Mouse (Mus musculus) brain, embryonic 14.5 days (tissue): ENCODE data around the gene Arl10. TPM values are rescaled to one million over a fixed set of nuclear protein-coding genes. Genes with fewer than 3 reads are reported as not detected.

Source experiments
- DNase-seq: peaks from one replicate; pipeline ENCODE4 v3.0.0-alpha.2; 2011; ENCODE audit warnings: low read depth
- CTCF ChIP-seq: fragments of 200-500 bp; IDR thresholded peaks from 2 replicates; pipeline ENCODE4 v1.5.1; 2012; ENCODE audit warnings: inconsistent platforms, mild to moderate bottlenecking, moderate library complexity, borderline replicate concordance; ENCODE audit not compliant: insufficient read depth, insufficient read length; ENCODE audit errors: extremely low read depth
- POLR2A ChIP-seq: fragments of 200-500 bp; IDR thresholded peaks from 2 replicates; pipeline ENCODE4 v1.6.1; 2012; ENCODE audit warnings: mild to moderate bottlenecking, inconsistent platforms, borderline replicate concordance; ENCODE audit not compliant: poor library complexity, insufficient read depth, insufficient read length, severe bottlenecking; ENCODE audit errors: extremely low read depth
- polyA plus RNA-seq: library from polyadenylated mRNA; depleted of rRNA; stranded (reverse); fragments of >200 nt; gene quantifications from 2 replicates; pipeline ENCODE4 v1.2.3, GENCODE M21; 2012; rRNA removed

The Arl10 gene
- polyA plus RNA-seq, 1 experiment = 95.5 TPM

DNA sequence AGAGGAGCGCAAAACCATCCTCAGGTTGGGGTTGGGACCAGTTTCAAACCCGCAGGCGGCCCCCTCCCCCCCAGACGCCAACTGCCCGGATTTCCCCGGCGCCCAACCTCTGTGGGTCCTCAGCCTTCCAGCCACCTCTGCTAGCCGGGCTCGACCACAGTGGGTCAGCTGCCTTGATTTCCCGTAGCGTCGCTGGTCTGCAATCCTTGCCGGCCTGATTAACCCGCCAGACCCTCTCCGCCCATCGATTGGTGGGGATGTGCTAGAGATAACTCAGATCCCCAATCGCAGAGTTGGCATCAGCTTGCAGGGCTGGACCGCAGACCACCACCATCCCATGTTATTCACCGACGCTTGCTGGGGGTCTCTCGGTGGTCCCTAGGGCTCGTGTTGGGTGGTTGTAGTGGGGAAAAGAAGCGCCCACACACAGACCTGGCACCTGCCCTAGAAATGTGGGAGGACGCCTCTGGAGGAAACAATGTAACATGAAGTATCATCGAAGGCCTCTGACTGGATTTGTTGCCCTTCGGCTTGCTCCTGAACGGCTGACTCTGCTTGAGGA lies 47.2 kb downstream of the Arl10 start:
- DNase-seq = peak; percentile 24
- TF ChIP-seq POLR2A = no peak
- TF ChIP-seq CTCF = no peak

DNA sequence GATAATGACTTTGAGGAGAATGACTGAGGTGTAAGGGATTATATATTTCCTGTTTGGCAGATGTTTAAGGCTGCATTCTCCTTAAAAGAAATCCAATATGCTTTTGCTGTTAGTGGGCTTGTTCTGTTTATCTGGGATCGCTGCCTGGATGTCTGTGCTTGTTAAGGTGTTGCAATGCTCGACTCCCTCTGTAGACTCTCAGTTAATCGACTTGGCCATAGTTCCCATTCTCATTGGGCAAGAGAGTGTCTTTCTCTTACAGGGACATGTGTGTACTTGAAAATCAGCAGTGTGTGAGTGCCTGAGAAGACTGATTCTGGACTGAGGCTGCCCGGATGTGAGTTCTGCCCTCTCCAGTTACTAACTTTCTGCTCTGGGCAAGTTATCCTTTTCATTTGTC lies 54.3 kb downstream of the Arl10 start:
- no peak for TF ChIP-seq CTCF
- TF ChIP-seq POLR2A = no peak
- no peak for DNase-seq

Other genes starting within 250 kb of the Arl10 start
- 43.3 and 69.2 TPM in 2 replicates for gene Cplx2, start 203.7 kb upstream of the Arl10 start, polyA plus RNA-seq
- 42.2 and 47.8 TPM in 2 replicates for gene Thoc3, start 106.2 kb upstream of the Arl10 start, polyA plus RNA-seq
- gene Simc1, start 71.2 kb upstream of the Arl10 start, polyA plus RNA-seq = 30.3 and 36.3 TPM in 2 replicates
- 172 and 184 TPM in 2 replicates for gene 4833439L19Rik, start 9.6 kb upstream of the Arl10 start, polyA plus RNA-seq
- 29.8 and 30.8 TPM in 2 replicates for gene Nop16, start 15.1 kb downstream of the Arl10 start, polyA plus RNA-seq
- gene Higd2a, start 15.2 kb downstream of the Arl10 start, polyA plus RNA-seq = 140 and 169 TPM in 2 replicates
- 76.1 and 109 TPM in 2 replicates for gene Cltb, start 36.3 kb downstream of the Arl10 start, polyA plus RNA-seq
- 36.9 and 47.0 TPM in 2 replicates for gene Faf2, start 46.8 kb downstream of the Arl10 start, polyA plus RNA-seq
- 197 and 215 TPM in 2 replicates for gene Rnf44, start 118.9 kb downstream of the Arl10 start, polyA plus RNA-seq
- gene Cdhr2, start 126.4 kb downstream of the Arl10 start, polyA plus RNA-seq = 0.05 and 0.16 TPM in 2 replicates
- 77.7 and 109 TPM in 2 replicates for gene Gprin1, start 174.9 kb downstream of the Arl10 start, polyA plus RNA-seq
- gene Sncb, start 191.6 kb downstream of the Arl10 start, polyA plus RNA-seq = 45.8 and 73.6 TPM in 2 replicates
- gene Eif4e1b, start 209.0 kb downstream of the Arl10 start, polyA plus RNA-seq = not detected in 2 replicates
- 14.4 and 23.1 TPM in 2 replicates for gene Tspan17, start 214.4 kb downstream of the Arl10 start, polyA plus RNA-seq